Mouse (Mus musculus) brown adipose tissue, adult 24 weeks (tissue): ENCODE data around the gene Rtkn. TPM values are rescaled to one million over a fixed set of nuclear protein-coding genes. Genes with fewer than 3 reads are reported as not detected.

Experiments
- H3K27ac ChIP-seq: fragments of 200-500 bp; replicated peaks from 2 replicates; pipeline ENCODE4 v1.5.1; 2012; ENCODE audit warnings: low read depth, mild to moderate bottlenecking, low read length
- H3K4me1 ChIP-seq: fragments of 200-500 bp; 2 replicates; pipeline ENCODE4 v1.6.1; 2012; ENCODE audit warnings: low read length, mixed read lengths; ENCODE audit not compliant: control insufficient read depth, insufficient read depth, insufficient read length
- H3K4me3 ChIP-seq: fragments of 200-500 bp; 2 replicates; pipeline ENCODE4 v1.5.1; 2012; ENCODE audit warnings: low read depth, mild to moderate bottlenecking, low read length, moderate library complexity; ENCODE audit not compliant: insufficient read depth
- polyA plus RNA-seq: library from polyadenylated mRNA; stranded (reverse); fragments of >200 nt; gene quantifications from 2 replicates; pipeline ENCODE4 v1.2.4, GENCODE M21; 2012; ENCODE audit not compliant: missing spikeins, insufficient read depth, insufficient read length

Gene Rtkn
- polyA plus RNA-seq, result 4.5 and 7.1 TPM in 2 replicates

DNA sequence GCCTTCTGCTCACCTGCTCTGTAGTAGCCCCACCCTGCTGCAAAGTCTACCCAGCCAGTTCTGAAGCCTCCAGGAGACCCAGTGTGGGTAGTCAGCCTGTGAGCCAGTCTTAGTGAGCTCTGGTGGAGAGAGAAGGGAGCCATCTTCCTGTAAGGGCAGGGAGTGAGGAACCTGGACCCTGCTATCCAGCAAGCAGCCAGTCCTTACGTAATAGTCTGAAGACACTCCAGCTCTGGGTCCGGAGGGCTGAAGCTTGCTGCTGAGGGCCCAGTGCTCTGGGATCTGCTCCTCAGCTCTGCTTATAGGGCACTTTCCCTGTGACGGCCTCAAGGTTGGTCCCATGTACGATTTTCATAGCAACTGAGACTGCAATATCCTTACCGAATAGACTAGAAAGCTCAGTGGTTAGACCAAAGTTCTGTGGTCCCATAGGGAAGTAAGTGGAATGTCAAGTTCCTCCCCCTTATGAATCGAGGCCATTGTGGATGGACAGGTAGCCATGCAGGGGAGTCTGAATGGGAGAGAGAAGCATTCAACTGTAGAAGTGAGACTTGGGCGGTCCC lies at the start of gene Rtkn:
TSS of gene Rtkn (plus strand) at position 513 of the 563 bp plus-strand sequence.
- Histone ChIP-seq H3K4me1 (peaks cover 8% of the 10 kb centered on the region; the same call in 1 of the 2 replicates), H3K27ac (peak within 1 kb of the TSS; percentile 79; the same call in 1 of the 2 replicates)

DNA sequence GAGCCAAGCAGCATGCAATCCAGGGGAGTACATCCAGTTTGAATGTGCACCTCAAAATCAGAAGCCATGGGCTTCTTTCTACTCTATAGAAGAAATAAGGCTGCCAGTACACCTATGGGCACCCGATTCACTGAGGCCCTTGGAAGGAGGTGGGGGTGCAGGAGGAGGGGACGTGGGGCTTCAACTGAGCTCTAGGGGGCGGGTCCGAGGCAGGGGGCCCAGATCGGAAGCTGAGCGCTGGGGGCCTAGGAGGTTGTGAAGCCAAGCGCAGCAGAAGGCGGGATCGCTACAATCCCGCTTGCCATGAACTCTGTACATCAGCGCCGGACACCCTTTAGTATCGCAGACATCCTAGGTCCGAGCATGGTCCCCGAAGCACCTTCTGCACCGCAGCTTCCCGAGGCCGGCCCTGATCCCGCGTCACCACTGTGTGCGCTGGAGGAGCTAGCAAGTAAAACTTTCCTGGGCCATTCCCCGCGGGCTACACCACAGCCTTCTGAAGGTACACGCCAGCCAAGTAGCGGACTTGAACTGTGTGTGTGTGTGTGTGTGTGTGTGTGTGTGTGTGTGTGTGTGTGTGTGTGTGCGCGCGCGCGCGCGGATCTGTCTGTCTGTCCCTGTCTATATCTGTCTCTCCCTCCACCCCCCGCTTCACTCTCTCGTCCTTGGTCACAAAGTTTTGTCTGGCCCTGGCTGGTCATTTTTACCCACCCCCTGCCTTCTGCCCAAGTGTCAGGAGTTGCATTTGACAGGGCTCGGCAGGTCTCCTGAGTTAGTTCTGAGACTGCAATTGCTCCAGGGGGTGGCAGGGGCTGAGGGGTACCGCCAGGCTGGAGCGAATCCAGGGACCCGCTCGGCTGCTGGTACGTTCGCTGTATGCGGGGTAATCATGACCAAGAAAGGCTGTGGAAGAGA lies 48.9 kb upstream of the Rtkn start, which contains the start of gene Lbx2:
TSS of gene Lbx2 (plus strand) at position 247 of the 915 bp plus-strand sequence.
- Histone ChIP-seq H3K27ac (peak within 1 kb of the TSS; percentile 81), H3K4me1 (no peaks in the 10 kb centered on the region), H3K4me3 (peak within 1 kb of the TSS; percentile 60)

More for the DNA sequence above, at the start of gene Rtkn:
- H3K4me3 ChIP-seq, result peak within 1 kb of the TSS; percentile 75

DNA sequence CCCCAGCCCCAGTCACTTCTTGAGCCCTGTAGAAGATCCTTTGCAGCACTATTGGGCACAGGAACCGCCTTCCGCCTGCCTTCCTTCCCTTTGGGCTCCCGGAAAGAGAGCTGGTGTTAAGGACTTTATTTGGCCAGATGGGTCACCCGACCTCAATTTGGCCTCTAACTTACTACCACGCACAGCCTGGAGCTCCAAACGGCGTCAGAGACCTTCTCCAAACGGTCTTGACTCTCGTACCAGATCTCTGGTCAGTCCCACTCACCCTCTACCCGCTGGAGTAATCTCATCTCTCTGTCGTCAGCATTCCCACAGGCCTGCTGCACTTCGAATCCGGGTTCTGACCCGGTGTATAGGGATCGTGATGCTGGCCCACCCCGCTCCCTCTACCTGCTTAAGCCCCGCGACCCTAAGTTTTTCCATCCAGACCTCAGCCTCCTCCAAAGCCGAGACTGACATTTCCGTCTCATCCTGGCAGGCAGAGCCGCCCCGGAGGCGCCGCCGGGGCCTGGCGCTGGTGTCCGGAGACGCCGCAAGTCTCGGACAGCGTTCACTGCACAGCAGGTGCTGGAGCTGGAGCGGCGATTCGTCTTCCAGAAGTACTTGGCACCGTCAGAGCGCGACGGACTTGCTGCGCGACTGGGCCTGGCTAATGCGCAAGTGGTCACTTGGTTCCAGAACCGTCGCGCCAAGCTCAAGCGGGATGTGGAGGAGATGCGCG lies 47.9 kb upstream of the Rtkn start:
- Histone ChIP-seq H3K4me3 (peak overlapping the region; percentile 60), H3K4me1 (no peaks in the 10 kb centered on the region), H3K27ac (peak overlapping the region; percentile 81)

DNA sequence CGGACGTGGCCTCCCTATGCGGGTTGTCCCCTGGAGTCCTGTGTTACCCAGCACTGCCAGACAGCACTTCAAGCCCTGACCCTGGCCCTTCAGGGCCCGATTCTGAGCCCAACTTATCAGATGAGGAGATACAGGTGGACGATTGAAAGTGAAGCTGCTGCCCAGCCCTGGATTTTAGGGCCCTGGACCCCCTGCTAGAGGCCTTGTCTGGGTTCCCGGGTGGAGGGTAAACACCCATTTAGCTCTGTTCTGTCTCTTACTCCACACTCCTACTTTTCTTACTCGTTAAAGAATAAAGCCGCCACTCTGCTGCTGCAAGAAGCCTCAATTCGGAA lies 47.4 kb upstream of the Rtkn start:
- Histone ChIP-seq H3K4me1 (peaks cover 2% of the 10 kb centered on the region; the same call in 1 of the 2 replicates), H3K27ac (no peak overlapping the region), H3K4me3 (peak overlapping the region; percentile 60)

DNA sequence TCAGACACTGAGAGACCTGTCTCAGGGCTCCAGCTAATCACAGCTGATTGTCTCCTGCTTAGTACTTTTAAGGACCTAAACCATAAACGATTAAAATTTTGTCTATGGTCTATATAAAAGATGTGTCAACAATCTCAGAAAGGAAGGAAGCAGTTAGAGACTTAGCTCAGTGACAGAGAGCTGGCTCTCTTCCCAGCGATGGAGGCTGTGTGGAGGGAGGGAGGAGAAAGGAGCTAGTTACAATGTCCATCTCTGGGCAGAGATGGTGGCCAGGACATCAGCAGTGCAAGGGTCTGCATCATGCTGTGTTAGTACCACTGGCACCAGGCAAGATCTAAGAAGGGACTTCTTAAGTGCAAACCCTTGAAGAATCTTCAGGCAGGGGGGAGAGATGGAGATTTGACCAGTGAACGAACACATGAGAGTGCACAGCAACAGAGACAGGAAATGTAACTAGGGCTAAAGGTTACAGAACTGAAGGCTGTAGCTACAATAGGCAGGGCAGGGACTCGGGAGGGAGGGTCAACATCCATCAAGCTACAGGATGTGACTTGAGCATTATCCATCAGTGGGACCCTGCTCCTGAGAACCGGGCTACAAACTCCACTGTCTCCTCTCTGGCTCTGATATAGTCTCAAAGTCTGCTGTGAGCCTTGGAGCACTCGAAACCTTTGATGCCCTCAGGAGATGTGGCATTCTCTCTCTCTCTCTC lies 42.7 kb upstream of the Rtkn start:
- peaks cover 2% of the 10 kb centered on the region; the same call in 1 of the 2 replicates for H3K4me1 ChIP-seq
- no peak overlapping the region for H3K4me3 ChIP-seq
- H3K27ac ChIP-seq, result peak overlapping the region; percentile 30; the same call in 1 of the 2 replicates

DNA sequence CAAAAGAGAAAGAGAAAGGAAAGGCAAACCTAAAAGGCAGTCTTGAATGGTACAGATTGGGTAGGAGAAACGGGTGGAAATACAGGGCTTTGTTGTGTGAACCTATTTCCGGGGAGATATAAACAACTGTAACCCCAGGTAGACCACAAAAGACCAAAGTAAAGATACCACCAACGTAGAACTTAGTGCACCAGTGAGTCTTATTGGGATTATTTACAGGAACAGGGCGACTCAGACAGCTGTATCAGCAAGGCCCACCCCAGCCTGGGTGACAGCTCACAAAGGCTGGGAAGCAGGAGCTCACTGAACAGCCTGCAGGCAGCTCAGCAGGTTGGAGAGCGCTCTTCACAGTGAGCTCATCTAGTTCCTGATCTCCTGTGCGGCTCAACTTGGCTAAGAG lies 39.3 kb upstream of the Rtkn start:
- peaks cover 2% of the 10 kb centered on the region; the same call in 1 of the 2 replicates for H3K4me1 ChIP-seq
- no peak overlapping the region for H3K4me3 ChIP-seq
- no peak overlapping the region for H3K27ac ChIP-seq

DNA sequence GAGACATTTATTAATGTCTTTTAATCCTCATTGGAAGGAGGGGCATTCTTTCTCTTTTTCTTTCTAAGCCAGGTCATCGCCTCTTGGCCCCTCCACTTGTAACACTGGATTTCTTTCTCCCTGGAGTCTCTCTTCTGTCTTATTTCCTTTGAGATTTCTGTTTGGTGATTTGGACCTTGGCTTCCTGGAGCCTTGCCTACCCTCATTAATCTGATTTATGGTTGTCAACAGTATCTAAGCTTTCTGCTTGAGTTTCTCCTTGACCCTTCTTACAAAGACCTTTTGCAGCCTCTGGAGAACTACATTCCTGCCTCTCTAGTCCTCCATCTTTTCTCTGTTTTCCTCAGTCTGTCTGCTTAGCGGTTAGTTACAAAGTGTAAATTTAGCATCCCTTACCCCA lies 36.9 kb upstream of the Rtkn start:
- Histone ChIP-seq H3K27ac (no peak overlapping the region), H3K4me3 (no peak overlapping the region)

DNA sequence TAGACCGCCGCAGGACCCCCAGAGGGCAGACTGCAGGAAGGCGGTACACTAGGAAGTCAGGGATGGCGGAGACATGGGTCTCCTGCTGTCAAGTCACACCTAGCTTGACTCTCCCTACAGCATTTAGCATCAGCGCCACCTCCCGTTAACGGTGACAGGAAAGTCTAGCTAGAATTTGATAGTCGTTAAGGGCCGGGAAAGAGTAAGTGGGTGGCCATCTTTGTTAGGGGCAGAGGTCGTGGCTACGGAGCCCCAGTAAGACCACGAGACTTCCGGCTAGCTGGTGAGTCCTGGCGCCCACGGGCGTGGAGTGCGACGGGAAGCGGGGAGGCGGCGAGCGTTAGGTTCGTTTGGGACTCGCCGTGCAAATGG lies 34.0 kb upstream of the Rtkn start, which contains the start of the genes Ccdc142 and Gm42688:
TSS of gene Ccdc142 (plus strand) at position 286 of the 372 bp plus-strand sequence.
TSS of gene Gm42688 (plus strand) at position 302 of the 372 bp plus-strand sequence.
- Histone ChIP-seq H3K4me1 (peaks cover 6% of the 10 kb centered on the region), H3K27ac (peak within 1 kb of the TSS; percentile 42), H3K4me3 (peak within 1 kb of the TSS; percentile 76)

More for the DNA sequence above, 36.9 kb upstream of the Rtkn start:
- H3K4me1 ChIP-seq, result peaks cover 6% of the 10 kb centered on the region

DNA sequence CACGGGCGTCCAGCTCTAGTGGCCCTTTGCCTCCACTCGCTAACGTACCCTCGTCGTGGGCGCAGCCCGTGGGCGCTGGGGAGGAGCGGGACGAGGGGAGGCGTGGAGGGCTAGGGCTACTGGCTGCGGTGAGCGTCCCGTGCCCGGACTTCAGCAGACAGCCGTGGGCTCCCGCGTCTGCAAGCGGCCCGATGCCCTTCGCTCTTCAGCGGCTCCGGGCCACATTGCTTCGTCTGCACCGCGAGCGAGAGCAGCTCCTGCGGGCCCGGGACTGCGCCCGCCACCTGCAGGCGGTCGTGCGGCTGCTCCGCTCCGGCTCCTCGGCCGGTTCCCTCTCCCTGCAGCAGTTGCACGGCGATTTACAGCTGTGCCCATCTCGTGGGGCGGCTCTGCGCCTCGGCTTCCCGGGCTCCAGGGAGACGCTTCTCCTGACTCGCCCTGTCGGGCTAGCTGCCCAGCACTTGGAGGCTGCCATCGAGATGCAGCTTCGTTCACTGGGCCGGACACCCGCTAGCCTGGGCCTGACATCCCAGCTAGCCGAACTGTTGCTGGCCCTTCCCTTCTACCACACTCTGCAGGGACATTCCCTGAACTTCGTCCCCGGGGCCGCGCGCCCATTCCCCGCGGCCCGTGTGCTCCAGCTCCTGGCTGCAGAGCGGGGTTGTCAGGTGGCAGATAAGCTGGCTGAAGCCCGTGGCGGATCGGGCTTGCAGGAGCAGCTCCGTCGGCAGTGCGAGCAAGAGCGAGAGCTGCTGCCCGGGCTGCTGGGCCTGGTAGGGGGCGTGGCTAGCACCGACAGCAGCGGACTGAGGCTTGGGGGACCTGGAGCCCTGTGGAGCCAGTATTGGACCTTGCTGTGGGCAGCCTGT lies 33.3 kb upstream of the Rtkn start:
- Histone ChIP-seq H3K4me1 (peaks cover 6% of the 10 kb centered on the region), H3K27ac (peak overlapping the region; percentile 42), H3K4me3 (peak overlapping the region; percentile 76)

DNA sequence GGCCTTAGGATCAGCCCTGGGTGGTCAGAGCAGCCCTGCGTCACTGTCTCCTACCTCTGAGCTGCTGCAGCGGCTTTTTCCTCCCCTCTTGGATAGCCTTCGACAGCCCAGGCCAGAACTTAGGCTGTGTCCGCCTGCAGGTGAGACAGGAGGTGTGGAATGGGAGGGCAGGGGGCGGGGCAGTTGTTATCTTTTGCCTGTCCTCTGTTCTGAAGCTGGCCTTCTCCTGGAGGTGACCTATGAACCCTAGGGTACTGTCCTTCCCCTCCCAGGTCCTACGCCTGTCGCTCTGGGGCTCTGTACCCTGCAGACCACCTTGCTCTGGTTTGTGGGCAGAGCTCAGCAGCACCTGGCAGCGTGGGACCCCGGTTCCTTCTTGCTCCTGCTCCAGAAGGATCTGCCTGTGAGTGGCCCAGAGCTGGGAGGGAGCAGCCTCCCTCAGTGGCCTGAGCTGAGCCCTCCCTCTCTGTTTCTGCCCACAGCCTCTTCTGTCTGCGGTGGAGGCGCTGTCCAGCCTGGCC lies 32.1 kb upstream of the Rtkn start:
- H3K4me3 ChIP-seq, result 0 out of 2 replicates have a peak overlapping the region, but pooled peaks have one; percentile 76
- peaks cover 10% of the 10 kb centered on the region for H3K4me1 ChIP-seq
- H3K27ac ChIP-seq, result no peak overlapping the region

DNA sequence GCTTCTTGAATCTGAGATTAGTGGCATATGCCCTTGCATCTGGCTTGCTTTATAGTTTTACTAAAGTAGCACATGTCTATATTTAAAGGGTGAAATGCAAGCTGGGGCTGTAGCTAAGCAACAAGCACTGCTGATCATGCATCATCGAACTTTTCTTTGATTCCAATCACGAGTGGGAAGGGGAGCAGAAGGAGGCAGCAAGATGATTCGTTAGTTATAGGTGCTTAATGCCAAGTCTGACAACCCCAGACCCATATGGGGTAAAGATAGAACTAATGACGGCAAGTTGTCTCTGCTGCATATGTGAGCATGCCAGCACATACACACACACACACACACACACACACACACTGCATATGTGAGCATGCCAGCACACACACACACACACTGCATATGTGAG lies 31.1 kb upstream of the Rtkn start:
- H3K27ac ChIP-seq, result no peak overlapping the region
- H3K4me1 ChIP-seq, result peaks cover 10% of the 10 kb centered on the region
- H3K4me3 ChIP-seq, result no peak overlapping the region

DNA sequence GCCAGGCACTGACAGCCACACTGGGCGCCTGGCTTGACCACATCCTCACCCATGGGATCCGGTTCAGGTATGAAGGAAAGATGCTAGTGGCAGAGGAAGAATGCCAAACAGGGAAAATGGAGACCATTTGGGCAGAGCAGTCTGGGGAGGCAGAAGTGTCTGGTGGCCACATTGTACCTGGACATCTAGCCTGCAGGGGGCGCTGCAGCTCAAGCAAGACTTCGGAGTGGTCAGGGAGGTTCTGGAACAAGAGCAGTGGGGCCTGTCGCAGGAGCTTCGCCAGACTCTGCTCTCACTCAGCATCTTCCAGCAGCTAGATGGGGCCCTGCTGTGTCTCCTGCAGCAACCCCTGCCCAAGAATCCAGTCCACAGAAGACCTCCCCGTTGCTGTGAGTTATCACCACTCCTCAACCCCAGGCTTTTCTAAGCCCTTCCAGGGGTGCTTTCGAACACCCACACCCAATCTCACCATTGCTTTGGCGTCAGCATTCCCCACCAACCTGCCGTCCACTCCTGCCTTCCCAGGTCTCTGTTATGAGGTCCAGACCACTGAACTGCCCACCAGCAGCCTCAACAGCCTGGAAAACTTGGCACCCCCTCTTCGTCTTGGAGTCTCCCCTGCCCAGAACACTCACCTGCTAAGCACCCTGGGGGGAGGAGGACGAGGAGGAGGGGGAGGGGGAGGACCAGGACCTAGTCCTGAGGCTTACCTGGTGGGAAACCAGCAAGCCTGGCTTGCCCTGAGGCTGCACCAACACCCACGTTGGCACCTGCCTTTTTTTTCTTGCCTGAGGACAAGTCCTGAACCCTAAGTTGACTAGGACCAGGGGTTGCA lies 27.5 kb upstream of the Rtkn start:
- peaks cover 4% of the 10 kb centered on the region for H3K4me1 ChIP-seq
- H3K4me3 ChIP-seq, result peak overlapping the region; percentile 89

More for the DNA sequence above, 27.5 kb upstream of the Rtkn start:
- no peak overlapping the region for H3K27ac ChIP-seq
